Mouse (Mus musculus): Measurements from ENCODE around the gene Slc35f6. TPM values are rescaled to one million over a fixed set of nuclear protein-coding genes. Genes with fewer than 3 reads are reported as not detected.
"Not testable (repeated sequence)": the region's sequence is repeated elsewhere in the genome, so short reads cannot be mapped to it uniquely, and the experiment has no call there.

The Slc35f6 gene
- total RNA-seq, 2 experiments from 2014 or later, result 27.3 to 29.3 TPM

- intact Hi-C loops (cut with DNase I); DNase-seq (ENCODE audit: extremely low spot score in 1 of 2, low spot score in 2 of 2): not testable (repeated sequence)
Observed at GRCm38 (mm10) chr5:30678069-30678468, 30.3 kb downstream of the Slc35f6 start.

- intact Hi-C loops (cut with DNase I), result no loop called here
- DNase-seq (ENCODE audit: extremely low spot score in 1 of 2, low spot score in 2 of 2), result no peak
Observed at GRCm38 (mm10) chr5:30678722-30679296, 31.1 kb downstream of the Slc35f6 start.

DNA sequence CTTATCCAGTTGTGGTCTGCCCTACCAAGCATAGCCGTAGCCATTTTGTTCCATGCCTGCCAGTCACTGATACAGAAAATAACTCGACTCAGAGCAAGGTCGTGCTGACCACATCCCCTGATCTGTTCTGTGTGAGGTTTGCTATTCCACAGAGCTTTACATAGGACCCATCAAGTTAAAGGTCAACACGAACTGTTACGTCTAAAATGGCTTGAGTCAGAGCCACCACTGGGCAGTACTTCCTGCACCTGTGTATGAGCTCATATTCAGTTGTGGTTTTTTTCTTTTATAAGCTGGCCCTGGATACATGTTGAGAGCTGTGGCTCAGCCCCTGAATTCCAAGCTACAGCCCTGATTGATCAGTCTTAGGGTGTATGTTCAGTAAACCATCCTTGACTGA is 31.9 kb downstream of the Slc35f6 start:
- intact Hi-C loops (cut with DNase I), result no loop called here
- DNase-seq (ENCODE audit: extremely low spot score in 1 of 2, low spot score in 2 of 2), result no peak

- no peak for DNase-seq (ENCODE audit: extremely low spot score in 1 of 2, low spot score in 2 of 2)
- intact Hi-C loops (cut with DNase I), result no loop called here
Observed at GRCm38 (mm10) chr5:30681970-30682369, 34.2 kb downstream of the Slc35f6 start.

DNA sequence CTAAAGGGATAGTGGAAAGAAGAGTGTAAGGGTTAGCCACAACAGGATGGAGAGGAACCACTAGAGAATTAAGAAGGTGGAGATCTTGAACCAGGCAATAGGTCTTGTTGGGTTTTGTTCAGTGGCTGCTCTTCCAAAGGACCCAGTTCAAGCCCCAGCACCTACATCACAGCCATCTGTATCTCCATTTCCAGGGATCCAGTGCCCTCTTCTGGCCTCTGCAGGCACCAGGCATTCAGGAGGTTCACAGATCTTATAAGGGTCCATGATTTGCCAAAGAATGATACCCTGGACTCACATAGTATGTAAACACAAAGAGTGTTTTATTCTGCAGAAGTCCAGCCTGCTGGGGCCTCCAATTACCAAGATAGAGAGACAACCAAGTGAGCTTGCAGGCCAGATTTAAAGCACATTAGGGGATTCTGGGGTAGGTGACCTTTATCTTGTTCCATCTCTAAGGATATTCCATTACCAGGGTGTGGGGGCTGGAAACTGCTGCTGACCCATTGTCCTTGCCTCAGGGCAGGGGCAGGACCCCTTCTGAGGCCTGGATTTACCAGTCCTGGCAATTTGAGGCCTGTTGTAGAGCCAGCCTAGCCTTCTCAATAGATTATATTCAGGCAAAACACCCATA is 35.4 kb downstream of the Slc35f6 start:
- intact Hi-C loops (cut with DNase I), result no loop called here
- DNase-seq (ENCODE audit: extremely low spot score in 1 of 2, low spot score in 2 of 2), result no peak

DNA sequence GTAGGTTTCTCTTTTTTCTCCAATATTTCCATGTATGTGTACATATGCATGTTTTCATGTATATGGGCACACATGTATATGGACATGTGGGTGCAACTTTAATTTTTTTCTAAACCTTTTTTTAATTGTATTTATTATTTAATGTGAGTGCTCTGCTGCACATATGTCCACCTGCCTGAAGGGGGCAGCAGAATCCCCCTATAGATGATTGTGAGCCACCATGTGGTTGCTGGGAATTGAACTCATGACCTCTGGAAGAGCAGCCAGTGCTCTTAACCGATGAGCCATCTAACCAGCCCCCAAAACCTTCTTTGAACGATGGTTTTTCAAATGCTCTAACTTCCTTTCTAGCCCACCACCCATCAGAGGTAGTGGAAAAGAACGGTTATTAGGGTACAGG is 36.3 kb downstream of the Slc35f6 start:
- DNase-seq (ENCODE audit: extremely low spot score in 1 of 2, low spot score in 2 of 2), result no peak
- intact Hi-C loops (cut with DNase I), result no loop called here

DNA sequence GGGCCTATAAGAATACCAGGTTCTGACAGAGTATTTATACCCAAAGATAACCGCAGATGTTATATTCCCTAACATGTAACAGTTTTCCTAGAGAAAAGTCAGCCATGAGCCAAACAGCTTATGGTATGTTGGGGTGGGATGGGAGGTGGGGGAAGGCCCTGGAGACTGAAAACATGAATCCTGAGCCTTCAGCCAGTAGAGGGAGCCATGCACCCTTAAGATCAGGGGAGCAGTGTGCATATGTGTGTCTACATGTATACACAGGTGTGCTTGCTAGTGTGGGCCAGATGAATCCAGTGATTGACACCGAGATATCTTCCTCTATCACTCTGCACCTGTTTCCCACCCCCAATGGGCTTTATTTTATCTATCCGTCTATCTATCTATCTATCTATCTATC is 39.0 kb downstream of the Slc35f6 start:
- intact Hi-C loops (cut with DNase I), result no loop called here
- no peak for DNase-seq (ENCODE audit: extremely low spot score in 1 of 2, low spot score in 2 of 2)

GRCm38 (mm10) chr5:30700361-30701000 is 52.7 kb downstream of the Slc35f6 start:
- intact Hi-C loops (cut with DNase I), result loop anchor here (10.0 kb wide), 1 partner anchor 184 kb away; the partner anchor contains the start of gene Agbl5
- DNase-seq (ENCODE audit: extremely low spot score in 1 of 2, low spot score in 2 of 2), result no peak

DNA sequence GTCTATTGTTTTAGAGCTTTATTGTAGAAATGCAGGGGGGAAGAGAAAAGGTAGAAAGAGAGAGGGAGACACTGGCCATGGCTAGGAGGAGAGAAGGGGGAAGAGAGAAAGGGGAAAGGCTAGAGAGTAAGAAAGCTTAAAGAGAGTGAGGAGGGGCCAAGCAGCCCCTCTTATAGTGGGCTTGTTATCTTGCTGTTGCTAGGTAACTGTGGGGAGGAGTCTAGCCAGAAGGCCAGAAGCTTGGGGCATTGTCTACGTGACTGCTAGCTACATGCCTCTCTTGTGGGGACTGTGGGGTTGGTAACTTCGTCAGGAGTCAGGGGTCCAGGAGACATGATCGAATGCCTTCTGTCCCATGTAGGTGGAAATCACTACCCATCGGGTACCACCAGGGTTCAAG is 53.6 kb downstream of the Slc35f6 start:
- not testable (repeated sequence) for DNase-seq (ENCODE audit: extremely low spot score in 1 of 2, low spot score in 2 of 2)
- intact Hi-C loops (cut with DNase I), result loop anchor here (10.0 kb wide), 1 partner anchor 183 kb away; the partner anchor contains the start of gene Agbl5

- intact Hi-C loops (cut with DNase I), result loop anchor here (10.0 kb wide), 1 partner anchor 183 kb away; the partner anchor contains the start of gene Agbl5
Observed at GRCm38 (mm10) chr5:30701866-30702265, 54.1 kb downstream of the Slc35f6 start.

More at GRCm38 (mm10) chr5:30701866-30702265, 54.1 kb downstream of the Slc35f6 start:
- no peak for DNase-seq (ENCODE audit: extremely low spot score in 1 of 2, low spot score in 2 of 2)

Small RNA genes within 50 kb of the gene (microRNA-seq; reads per million reads assigned to microRNA genes)
- gene Mir5625, result not detected

Other genes starting within 250 kb of the Slc35f6 start
- gene Otof, start 186.0 kb upstream of the Slc35f6 start, total RNA-seq (2021), result 10 to 100 TPM; 11.5 to 12.4 TPM
- gene 1700001C02Rik, start 181.9 kb upstream of the Slc35f6 start, total RNA-seq (2021), result not detected
- gene Cib4, start 102.1 kb upstream of the Slc35f6 start, total RNA-seq (2021), result not detected
- 10 to 100 TPM; 14.0 to 14.4 TPM for gene Kcnk3, start 59.8 kb upstream of the Slc35f6 start, total RNA-seq (2021)
- 1 to 10 TPM; 6.1 to 7.6 TPM for gene Cenpa, start 18.8 kb downstream of the Slc35f6 start, total RNA-seq (2021)
- gene Dpysl5, start 63.6 kb downstream of the Slc35f6 start, total RNA-seq (2021), result 100 to 1,000 TPM; 354 to 401 TPM
- gene Mapre3, start 166.7 kb downstream of the Slc35f6 start, total RNA-seq (2021), result 100 to 1,000 TPM; 191 to 193 TPM
- gene Tmem214, start 220.1 kb downstream of the Slc35f6 start, total RNA-seq (2021), result 10 to 100 TPM; 61.3 to 66.5 TPM
- gene Agbl5, start 240.8 kb downstream of the Slc35f6 start, total RNA-seq (2021), result 10 to 100 TPM; 19.5 to 22.2 TPM